Mouse (Mus musculus): ENCODE measurements around the gene Bmpr1a. TPM values are rescaled to one million over a fixed set of nuclear protein-coding genes. Genes with fewer than 3 reads are reported as not detected.

The Bmpr1a gene
- 0.45 to 0.97 TPM in 2 of 4 replicates, not detected in the others for total RNA-seq (2023)

DNA sequence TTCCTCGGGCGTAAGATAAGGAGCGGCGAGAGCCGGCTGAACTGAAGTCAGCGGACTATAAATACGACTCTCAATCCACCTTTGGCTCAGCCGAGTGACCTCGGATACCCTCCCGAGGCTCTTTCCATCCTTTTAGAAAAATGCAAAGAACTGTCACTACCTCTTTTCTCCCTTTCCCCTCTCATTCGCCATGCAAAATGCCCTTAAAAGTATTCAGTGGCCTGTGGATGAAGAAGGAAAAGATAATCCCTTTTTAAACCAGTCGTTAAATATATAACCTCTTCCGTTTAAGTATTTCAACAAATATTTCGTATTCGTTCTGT is at the start of gene Bmpr1a:
Bmpr1a (minus strand) TSS at position 17 of the 323 bp plus-strand sequence.

GRCm38 (mm10) chr14:34522701-34523100 is 19.6 kb upstream of the Bmpr1a start, which contains the start of gene 9230112D13Rik:
Gene 9230112D13Rik (minus strand): TSS chr14:34522801.

GRCm38 (mm10) chr14:34375415-34375904 is 127.7 kb downstream of the Bmpr1a start, which contains the start of gene Mmrn2:
Gene Mmrn2 (plus strand): TSS chr14:34375465.

DNA sequence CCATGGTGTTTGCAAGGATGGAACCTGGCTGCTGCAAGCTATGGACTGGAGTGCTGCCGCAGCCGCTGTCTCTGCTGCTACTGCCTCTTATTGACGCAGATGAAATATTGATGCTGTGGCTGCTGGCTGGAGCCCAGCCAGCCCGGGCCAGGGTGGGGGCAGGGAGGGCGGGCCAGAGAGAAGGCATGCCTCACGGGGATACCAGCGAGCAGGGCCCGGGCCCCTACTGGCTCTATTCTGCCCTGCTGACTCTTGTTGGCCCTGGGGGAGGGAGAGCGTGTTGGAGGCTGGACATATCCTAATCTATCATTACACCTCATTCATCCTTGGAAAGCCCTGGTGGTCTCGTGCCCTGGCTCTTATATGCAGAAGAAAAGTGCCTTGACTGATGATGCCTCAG is 128.6 kb downstream of the Bmpr1a start, which contains the start of gene Sncg:
Sncg (minus strand) TSS at position 213 of the 400 bp plus-strand sequence.

Other genes with a start within 250 kb of the Bmpr1a start
- gene Shld2, start 192.8 kb downstream of the Bmpr1a start, total RNA-seq (2023) = 24.0 to 31.4 TPM (median 25.4 TPM) in 4 replicates
- gene Glud1, start 192.6 kb downstream of the Bmpr1a start, total RNA-seq (2023) = 104 to 120 TPM (median 108 TPM) in 4 replicates
- gene Fam25c, start 147.9 kb downstream of the Bmpr1a start, total RNA-seq (2023) = not detected in 4 replicates
- not detected in 4 replicates for gene Sncg, start 128.6 kb downstream of the Bmpr1a start, total RNA-seq (2023)
- not detected in 4 replicates for gene Mmrn2, start 127.9 kb downstream of the Bmpr1a start, total RNA-seq (2023)
- gene 9230112D13Rik, start 19.5 kb upstream of the Bmpr1a start, total RNA-seq (2023) = not detected in 4 replicates
- gene Ldb3, start 85.3 kb upstream of the Bmpr1a start, total RNA-seq (2023) = not detected in 4 replicates
- gene Opn4, start 96.8 kb upstream of the Bmpr1a start, total RNA-seq (2023) = not detected in 4 replicates
- 57.0 to 69.8 TPM (median 61.4 TPM) in 4 replicates for gene Wapl, start 170.6 kb upstream of the Bmpr1a start, total RNA-seq (2023)